Mouse (Mus musculus): ENCODE results near the gene Msgn1. TPM values are rescaled to one million over a fixed set of nuclear protein-coding genes. Genes with fewer than 3 reads are reported as not detected.

Gene Msgn1
- polyA plus RNA-seq, 1 experiment from 2014 or later: not detected

- ATAC-seq (ENCODE audit: low FRiP score) (no peak), DNase-seq (ENCODE audit: low spot score) (no peak)
- Histone ChIP-seq H3K27ac (no peak overlapping the region), H3K9ac (no peak overlapping the region), H3K9me3 (ENCODE audit: control insufficient read depth, low read length) (no peaks in the 10 kb centered on the region), H3K4me1 (replicated peaks; ENCODE audit: control insufficient read depth, insufficient read depth, low read length) (peaks cover 10% of the 10 kb centered on the region; the same call in 1 of the 2 replicates), H3K27me3 (ENCODE audit: control insufficient read depth, insufficient read depth, low read length) (no peaks in the 10 kb centered on the region), H3K4me3 (replicated peaks; ENCODE audit: low read length) (no peak overlapping the region), H3K4me2 (replicated peaks) (no peak overlapping the region), H3K36me3 (replicated peaks; ENCODE audit: control insufficient read depth, insufficient read depth) (no peaks in the 10 kb centered on the region)
- 69% methylated on average over 3 of the region's 3 CpGs for WGBS
These were observed 13.8 kb upstream of the Msgn1 start for GRCm38 (mm10) chr12:11222566-11222965.

DNA sequence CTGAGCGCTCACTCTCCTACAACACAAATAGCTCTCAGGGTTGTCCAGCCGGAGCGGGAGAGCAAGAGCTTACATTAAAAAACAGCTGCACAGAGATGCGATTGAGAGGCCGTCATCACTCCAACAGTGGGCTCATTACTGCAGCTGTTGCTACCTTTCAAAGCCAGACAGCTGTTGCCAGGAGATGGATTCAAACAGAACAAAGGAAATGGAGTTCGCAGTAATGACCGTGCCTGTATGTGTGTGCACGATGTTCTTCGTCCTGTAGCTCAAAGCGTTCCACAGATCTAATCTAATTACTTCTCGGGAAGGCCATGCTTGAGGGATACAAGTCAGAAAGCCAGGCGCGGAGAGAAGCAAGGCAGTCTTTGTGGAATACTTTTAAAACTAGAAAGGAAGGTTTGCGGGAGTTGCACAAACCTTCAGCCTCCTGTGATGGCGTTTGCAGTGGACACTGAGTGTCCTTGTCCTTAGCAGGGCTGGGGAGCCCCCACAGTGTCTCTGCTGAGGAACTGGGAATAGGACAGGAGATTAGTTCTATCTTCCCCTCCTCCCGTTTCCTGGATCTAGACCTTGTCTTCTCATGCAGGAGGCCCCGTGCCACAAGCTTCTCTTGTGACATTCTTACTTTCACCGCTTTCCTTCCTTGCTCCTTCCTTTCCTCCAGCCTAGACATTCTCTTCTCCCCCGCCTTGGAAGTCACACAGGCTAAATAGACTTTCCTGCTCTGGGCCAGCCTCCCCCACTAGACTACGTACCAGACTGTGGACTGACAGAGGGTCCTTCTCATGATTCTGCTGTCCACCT, 13.0 kb upstream of the Msgn1 start:
- Histone ChIP-seq H3K27me3 (ENCODE audit: control insufficient read depth, insufficient read depth, low read length) (no peaks in the 10 kb centered on the region), H3K9me3 (ENCODE audit: control insufficient read depth, low read length) (no peaks in the 10 kb centered on the region), H3K4me1 (replicated peaks; ENCODE audit: control insufficient read depth, insufficient read depth, low read length) (peaks cover 10% of the 10 kb centered on the region; the same call in 1 of the 2 replicates), H3K27ac (peak overlapping the region; percentile 51; the same call in 1 of the 2 replicates), H3K4me2 (replicated peaks) (peak overlapping the region; percentile 27; the same call in 1 of the 2 replicates), H3K9ac (no peak overlapping the region), H3K4me3 (replicated peaks; ENCODE audit: low read length) (no peak overlapping the region), H3K36me3 (replicated peaks; ENCODE audit: control insufficient read depth, insufficient read depth) (no peaks in the 10 kb centered on the region)
- WGBS: 46% methylated on average over 20 of the region's 20 CpGs
- ATAC-seq (ENCODE audit: low FRiP score): peak; percentile 72
- DNase-seq (ENCODE audit: low spot score): peak; percentile 39

- no peak overlapping the region for H3K9ac ChIP-seq
- no peak overlapping the region for H3K4me3 ChIP-seq (replicated peaks; ENCODE audit: low read length)
- no peak for ATAC-seq (ENCODE audit: low FRiP score)
- H3K27ac ChIP-seq: no peak overlapping the region
- H3K4me1 ChIP-seq (replicated peaks; ENCODE audit: control insufficient read depth, insufficient read depth, low read length): 0 out of 2 replicates have a peak, but pooled peaks cover 6% of the 10 kb centered on the region
- DNase-seq (ENCODE audit: low spot score): no peak
- 82% methylated on average over 7 of the region's 7 CpGs for WGBS
- H3K9me3 ChIP-seq (ENCODE audit: control insufficient read depth, low read length): no peaks in the 10 kb centered on the region
- H3K4me2 ChIP-seq (replicated peaks): no peak overlapping the region
- H3K36me3 ChIP-seq (replicated peaks; ENCODE audit: control insufficient read depth, insufficient read depth): no peaks in the 10 kb centered on the region
- no peaks in the 10 kb centered on the region for H3K27me3 ChIP-seq (ENCODE audit: control insufficient read depth, insufficient read depth, low read length)
These were observed 9.0 kb upstream of the Msgn1 start for GRCm38 (mm10) chr12:11217726-11218250.

DNA sequence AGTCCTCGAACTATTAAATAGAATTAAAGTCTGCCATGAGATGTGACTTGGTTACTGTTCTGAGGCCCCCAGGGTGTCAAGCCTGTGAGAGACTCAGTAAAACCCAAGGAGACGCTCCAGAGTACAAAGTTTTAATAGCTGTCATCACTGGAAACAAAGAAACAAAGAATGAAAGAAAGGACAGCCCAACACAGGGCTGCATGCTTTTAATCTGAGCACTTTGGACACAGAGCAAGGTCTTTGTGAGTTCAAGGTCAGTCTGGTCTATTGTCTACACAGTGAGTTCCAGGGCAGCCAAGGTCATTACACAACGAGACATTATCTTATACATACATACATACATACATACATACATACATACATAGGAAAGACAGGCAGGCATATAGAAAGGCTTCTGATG, 7.7 kb upstream of the Msgn1 start:
- ATAC-seq (ENCODE audit: low FRiP score): no peak
- H3K4me2 ChIP-seq (replicated peaks): no peak overlapping the region
- DNase-seq (ENCODE audit: low spot score): no peak
- no peak overlapping the region for H3K9ac ChIP-seq
- H3K4me3 ChIP-seq (replicated peaks; ENCODE audit: low read length): no peak overlapping the region
- H3K27ac ChIP-seq: no peak overlapping the region
- H3K27me3 ChIP-seq (ENCODE audit: control insufficient read depth, insufficient read depth, low read length): no peaks in the 10 kb centered on the region
- no peaks in the 10 kb centered on the region for H3K9me3 ChIP-seq (ENCODE audit: control insufficient read depth, low read length)
- H3K36me3 ChIP-seq (replicated peaks; ENCODE audit: control insufficient read depth, insufficient read depth): no peaks in the 10 kb centered on the region
- whole genome bisulfite sequencing: 55% methylated on average over 3 of the region's 3 CpGs
- H3K4me1 ChIP-seq (replicated peaks; ENCODE audit: control insufficient read depth, insufficient read depth, low read length): 0 out of 2 replicates have a peak, but pooled peaks cover 1% of the 10 kb centered on the region

DNA sequence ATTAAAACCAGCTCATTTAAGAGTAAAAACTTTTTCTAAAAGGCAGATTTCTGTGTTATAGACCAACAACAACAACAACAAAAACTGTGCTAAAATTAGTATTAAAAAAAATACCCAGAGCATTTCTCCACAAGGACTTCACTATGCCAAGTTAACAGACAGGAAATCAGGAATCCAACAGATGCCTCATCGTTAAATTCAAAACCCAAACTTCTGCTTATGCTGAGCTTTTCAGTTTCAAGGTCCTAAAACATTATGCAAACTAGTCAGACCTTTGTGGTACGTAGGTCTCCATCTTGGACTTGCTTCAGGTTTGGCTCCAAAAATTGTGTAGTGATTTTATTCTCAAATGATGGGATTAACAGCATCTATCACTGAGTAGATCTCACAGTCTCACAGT, 6.8 kb upstream of the Msgn1 start:
- H3K4me3 ChIP-seq (replicated peaks; ENCODE audit: low read length): no peak overlapping the region
- H3K9ac ChIP-seq: no peak overlapping the region
- H3K4me2 ChIP-seq (replicated peaks): no peak overlapping the region
- H3K9me3 ChIP-seq (ENCODE audit: control insufficient read depth, low read length): no peaks in the 10 kb centered on the region
- H3K27ac ChIP-seq: no peak overlapping the region
- DNase-seq (ENCODE audit: low spot score) (no peak), ATAC-seq (ENCODE audit: low FRiP score) (no peak)
- no peaks in the 10 kb centered on the region for H3K4me1 ChIP-seq (replicated peaks; ENCODE audit: control insufficient read depth, insufficient read depth, low read length)
- WGBS: 85% methylated on average over 2 of the region's 2 CpGs
- H3K36me3 ChIP-seq (replicated peaks; ENCODE audit: control insufficient read depth, insufficient read depth): no peaks in the 10 kb centered on the region
- no peaks in the 10 kb centered on the region for H3K27me3 ChIP-seq (ENCODE audit: control insufficient read depth, insufficient read depth, low read length)

- no peaks in the 10 kb centered on the region for H3K36me3 ChIP-seq (replicated peaks; ENCODE audit: control insufficient read depth, insufficient read depth)
- no peak overlapping the region for H3K9ac ChIP-seq
- ATAC-seq (ENCODE audit: low FRiP score): no peak
- no peak overlapping the region for H3K27ac ChIP-seq
- H3K27me3 ChIP-seq (ENCODE audit: control insufficient read depth, insufficient read depth, low read length): no peaks in the 10 kb centered on the region
- no peak overlapping the region for H3K4me3 ChIP-seq (replicated peaks; ENCODE audit: low read length)
- no peaks in the 10 kb centered on the region for H3K9me3 ChIP-seq (ENCODE audit: control insufficient read depth, low read length)
- no peak for DNase-seq (ENCODE audit: low spot score)
- no peaks in the 10 kb centered on the region for H3K4me1 ChIP-seq (replicated peaks; ENCODE audit: control insufficient read depth, insufficient read depth, low read length)
- no peak overlapping the region for H3K4me2 ChIP-seq (replicated peaks)
These were observed 6.0 kb upstream of the Msgn1 start for GRCm38 (mm10) chr12:11214776-11215175.

- Histone ChIP-seq H3K4me1 (replicated peaks; ENCODE audit: control insufficient read depth, insufficient read depth, low read length) (no peaks in the 10 kb centered on the region), H3K36me3 (replicated peaks; ENCODE audit: control insufficient read depth, insufficient read depth) (no peaks in the 10 kb centered on the region), H3K27me3 (ENCODE audit: control insufficient read depth, insufficient read depth, low read length) (no peaks in the 10 kb centered on the region), H3K4me3 (replicated peaks; ENCODE audit: low read length) (no peak overlapping the region), H3K9me3 (ENCODE audit: control insufficient read depth, low read length) (no peaks in the 10 kb centered on the region), H3K27ac (no peak overlapping the region), H3K9ac (no peak overlapping the region), H3K4me2 (replicated peaks) (no peak overlapping the region)
- no peak for DNase-seq (ENCODE audit: low spot score)
- WGBS: 92% methylated on average over 1 of the region's 1 CpGs
- ATAC-seq (ENCODE audit: low FRiP score): no peak
These were observed 4.1 kb upstream of the Msgn1 start for GRCm38 (mm10) chr12:11212881-11213280.

DNA sequence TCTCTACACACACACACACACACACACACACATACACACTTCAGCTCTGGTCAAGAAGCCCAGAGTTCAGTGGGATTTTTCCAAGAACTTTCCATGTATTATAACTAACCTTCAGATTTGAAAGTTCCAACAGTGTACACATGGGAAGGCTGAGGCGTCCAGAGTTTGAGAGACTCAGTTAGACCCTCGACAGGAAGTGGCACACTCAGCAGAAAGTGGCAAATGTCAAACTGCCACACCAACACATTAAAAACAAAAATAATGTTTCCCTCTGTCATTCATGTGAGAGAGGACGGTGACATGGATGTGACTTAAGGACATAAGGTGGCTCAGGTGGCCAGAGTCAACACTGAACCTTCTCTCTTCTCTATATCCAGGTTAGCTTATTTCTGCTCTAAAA, 1.6 kb upstream of the Msgn1 start:
- no peak overlapping the region for H3K9ac ChIP-seq
- no peak for ATAC-seq (ENCODE audit: low FRiP score)

DNA sequence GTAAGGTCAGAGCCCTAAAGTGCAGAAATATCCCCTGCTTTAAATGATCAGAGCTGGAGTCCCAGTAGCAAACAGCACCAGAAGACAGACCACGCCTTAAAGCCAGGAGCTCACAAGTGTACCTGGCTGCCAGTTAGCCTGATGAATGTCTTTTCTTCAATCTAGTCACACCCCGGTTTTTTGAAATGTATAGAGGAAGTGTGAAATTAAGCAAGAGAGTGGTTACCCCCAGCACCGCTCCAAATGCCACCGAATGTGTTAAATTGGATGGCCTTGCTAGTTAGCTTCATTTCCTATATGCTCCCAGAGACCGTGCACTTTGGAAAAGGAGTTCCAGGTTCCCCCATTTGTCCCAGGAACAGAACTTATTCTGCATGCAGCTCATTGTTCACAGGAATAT, 864 bp upstream of the Msgn1 start:
- 83% methylated on average over 5 of the region's 5 CpGs for WGBS

More for the DNA sequence above, 1.6 kb upstream of the Msgn1 start:
- Histone ChIP-seq H3K9me3 (ENCODE audit: control insufficient read depth, low read length) (no peaks in the 10 kb centered on the region), H3K4me1 (replicated peaks; ENCODE audit: control insufficient read depth, insufficient read depth, low read length) (no peaks in the 10 kb centered on the region), H3K36me3 (replicated peaks; ENCODE audit: control insufficient read depth, insufficient read depth) (no peaks in the 10 kb centered on the region), H3K4me2 (replicated peaks) (no peak overlapping the region), H3K27me3 (ENCODE audit: control insufficient read depth, insufficient read depth, low read length) (no peaks in the 10 kb centered on the region), H3K27ac (no peak overlapping the region), H3K4me3 (replicated peaks; ENCODE audit: low read length) (no peak overlapping the region)
- 80% methylated on average over 3 of the region's 3 CpGs for WGBS
- no peak for DNase-seq (ENCODE audit: low spot score)

More for the DNA sequence above, 864 bp upstream of the Msgn1 start:
- ATAC-seq (ENCODE audit: low FRiP score): no peak
- no peak for DNase-seq (ENCODE audit: low spot score)
- Histone ChIP-seq H3K27ac (no peak overlapping the region), H3K36me3 (replicated peaks; ENCODE audit: control insufficient read depth, insufficient read depth) (no peaks in the 10 kb centered on the region), H3K4me2 (replicated peaks) (no peak overlapping the region), H3K9me3 (ENCODE audit: control insufficient read depth, low read length) (no peaks in the 10 kb centered on the region), H3K27me3 (ENCODE audit: control insufficient read depth, insufficient read depth, low read length) (no peaks in the 10 kb centered on the region), H3K9ac (no peak overlapping the region), H3K4me1 (replicated peaks; ENCODE audit: control insufficient read depth, insufficient read depth, low read length) (no peaks in the 10 kb centered on the region), H3K4me3 (replicated peaks; ENCODE audit: low read length) (no peak overlapping the region)
